8 mouse cellular contexts compared by ENCODE assay signal in the genomic region with DNA sequence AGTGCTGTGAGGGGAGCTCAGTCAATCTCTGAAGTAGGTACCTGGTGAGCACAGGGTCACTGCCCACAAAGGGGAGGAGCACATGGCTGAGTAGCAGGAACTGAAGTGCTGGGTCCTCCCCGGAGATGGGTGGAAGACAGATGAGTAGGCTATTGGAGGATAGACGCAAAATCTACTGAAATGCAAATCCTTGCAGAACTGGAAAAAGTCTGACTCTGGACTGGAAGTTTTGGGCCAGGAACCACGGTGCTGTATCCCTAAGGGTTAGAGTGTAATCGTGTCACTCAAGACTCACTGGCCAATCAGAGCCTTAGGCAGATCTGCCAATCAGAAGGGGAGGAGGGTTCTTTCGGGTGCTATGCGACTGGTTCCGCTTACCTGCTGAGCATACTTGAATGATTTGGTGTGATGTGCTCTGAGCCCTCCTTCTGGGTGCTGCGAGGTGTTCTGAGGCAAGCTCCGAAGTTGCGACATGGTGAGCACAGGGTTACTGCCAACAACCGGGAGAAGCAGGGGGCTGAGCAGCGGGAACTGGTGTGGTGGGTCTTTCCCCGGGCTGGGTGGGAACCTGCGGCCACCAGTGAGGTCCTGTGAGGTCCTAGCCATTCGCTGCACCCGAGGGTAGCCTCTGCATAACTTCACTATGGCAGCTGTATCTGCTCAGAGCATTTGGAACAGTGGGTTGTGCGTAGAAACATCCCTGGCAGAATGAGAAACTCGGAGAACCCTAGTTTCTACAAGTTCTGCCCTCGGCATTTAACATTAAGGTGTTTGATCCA.
DNase-seq lines count a peak whose midpoint lies in the region; ATAC-seq and TF ChIP-seq lines count a peak whose summit lies in the region.

No protein-coding gene starts in this region.

- peak overlapping the region; percentile 57 for H3K4me2 ChIP-seq in hindbrain, postnatal 0 days (ENCODE audit: low read depth, low read length)

- no peaks in the 10 kb centered on the region for H3K36me3 ChIP-seq in hindbrain, postnatal 0 days (ENCODE audit: insufficient read depth, low read length)

- WGBS in hindbrain, postnatal 0 days = 2% methylated on average over 19 of the region's 19 CpGs

- DNase-seq in WW6 (ENCODE audit: low read depth, low spot score) = peak; percentile 79
- peak; percentile 72 for DNase-seq in cerebellum, adult 9-11 months
- DNase-seq in forelimb bud, embryonic 11.5 days (ENCODE audit: low read depth, low spot score) = peak; percentile 80
- peak; percentile 84 for DNase-seq in hindbrain, postnatal 0 days (ENCODE audit: low spot score)
- peak; percentile 71 for DNase-seq in left cerebral cortex, adult 11 months (ENCODE audit: low spot score)
- peak; percentile 69 for DNase-seq in lung, postnatal 25 days (ENCODE audit: low spot score)
- DNase-seq in retina, postnatal 1 day = peak; percentile 85
- DNase-seq in urinary bladder, postnatal 14 days (ENCODE audit: low spot score) = peak; percentile 67

- H3K9ac ChIP-seq in hindbrain, postnatal 0 days (replicated peaks; ENCODE audit: low read length) = peak overlapping the region; percentile 1; the same call in 1 of the 2 replicates

- peak; percentile 97 for ATAC-seq in hindbrain, postnatal 0 days

- H3K27me3 ChIP-seq in hindbrain, postnatal 0 days (ENCODE audit: insufficient read depth, low read length) = no peaks in the 10 kb centered on the region

- no peak overlapping the region for H3K27ac ChIP-seq in hindbrain, postnatal 0 days

- peak overlapping the region; percentile 40 for H3K4me3 ChIP-seq in hindbrain, postnatal 0 days (ENCODE audit: low read length)

- no peak for TF ChIP-seq CTCF in hindbrain, postnatal 0 days (IDR thresholded peaks at IDR 0.05; ENCODE audit: low read depth)

- H3K9me3 ChIP-seq in hindbrain, postnatal 0 days (ENCODE audit: low read length) = no peaks in the 10 kb centered on the region

- no peaks in the 10 kb centered on the region for H3K4me1 ChIP-seq in hindbrain, postnatal 0 days (ENCODE audit: insufficient read depth, low read length)
